Mouse (Mus musculus) adrenal gland, postnatal 36 days (tissue): ENCODE data around the gene Olfr1201. TPM values are rescaled to one million over a fixed set of nuclear protein-coding genes. Genes with fewer than 3 reads are reported as not detected.

ENCODE experiments used
- DNase-seq, 2 experiments: peaks; one replicate each; pipeline ENCODE4 v3.0.0; 2021; ENCODE audit warnings: mixed read lengths in 1 of 2
- long read RNA-seq, 2 experiments: library from polyadenylated mRNA; stranded (forward); transcript quantifications; one replicate each; pipeline ENCODE4 v2.0.0; 2021; ENCODE audit warnings: borderline sequencing depth in 2 of 2
- total RNA-seq, 2 experiments: library from RNA; stranded (reverse); gene quantifications; 2 replicates each; pipeline ENCODE4 v1.2.3; 2021

Gene Olfr1201
- not detected for total RNA-seq
- long read RNA-seq, experiment 1, result 0 reads
- long read RNA-seq, experiment 2, result 0 reads

DNA sequence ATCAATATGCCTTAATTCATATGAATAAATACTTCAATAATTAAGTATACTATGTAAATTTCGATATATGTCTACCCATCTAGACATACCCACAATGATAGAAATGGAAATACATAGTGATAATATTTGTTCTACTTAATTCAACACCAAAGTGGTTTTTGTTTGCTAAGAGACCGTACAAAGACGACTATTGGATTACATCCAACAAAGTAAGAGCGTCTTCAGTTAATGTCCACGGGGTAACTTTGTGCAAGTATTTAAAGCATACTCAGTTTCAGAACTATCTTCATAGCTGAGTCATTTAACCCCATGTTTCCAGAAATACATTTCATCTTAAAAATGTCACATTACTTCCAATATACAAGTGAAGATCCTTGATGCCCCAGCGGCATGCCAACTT, at the start of gene Olfr1201:
Gene Olfr1201, plus strand, starts transcription at position 301 of the 400 bp plus-strand sequence.
- DNase-seq, result no peak

DNA sequence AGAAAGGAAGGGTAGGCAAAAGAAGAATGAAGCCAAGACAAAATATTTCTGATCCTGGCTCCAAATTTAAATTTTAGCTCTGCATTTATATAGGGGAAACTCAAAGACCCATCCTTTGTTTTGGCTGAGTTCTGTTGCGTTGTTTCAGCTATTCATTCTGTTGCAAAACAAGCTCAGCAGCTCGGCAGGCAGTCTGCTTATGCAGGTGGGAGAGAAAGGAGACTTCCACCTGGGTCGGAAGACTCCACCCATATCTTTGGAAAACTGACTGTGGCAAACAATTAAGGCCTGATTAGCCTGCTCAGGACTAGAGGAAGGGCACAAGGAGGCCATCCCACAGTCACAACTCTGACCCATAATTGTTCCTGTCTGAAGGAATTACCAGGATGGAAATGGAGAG, 49.5 kb upstream of the Olfr1201 start:
- no peak for DNase-seq

DNA sequence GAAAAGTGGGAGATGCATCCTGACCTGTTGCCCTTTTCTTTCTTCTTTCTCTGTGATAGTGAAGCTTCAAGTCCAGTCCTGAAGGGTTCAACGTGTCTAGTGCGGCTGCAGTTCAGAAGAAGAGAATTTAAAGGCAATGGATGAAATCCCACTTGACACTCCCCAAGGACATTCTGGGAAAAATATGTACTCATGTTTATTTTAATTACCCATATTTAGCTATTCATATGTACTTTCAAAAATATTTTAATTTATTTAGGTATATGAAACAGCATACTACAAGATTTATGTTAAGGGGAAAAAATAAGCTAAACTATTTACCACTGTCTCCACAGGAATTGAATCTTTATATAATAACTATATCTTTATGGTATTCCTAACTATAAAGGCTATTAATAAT, 41.6 kb upstream of the Olfr1201 start, which contains the start of gene Olfr1198:
Gene Olfr1198, minus strand, starts transcription at position 101 of the 400 bp plus-strand sequence.
- no peak for DNase-seq

DNA sequence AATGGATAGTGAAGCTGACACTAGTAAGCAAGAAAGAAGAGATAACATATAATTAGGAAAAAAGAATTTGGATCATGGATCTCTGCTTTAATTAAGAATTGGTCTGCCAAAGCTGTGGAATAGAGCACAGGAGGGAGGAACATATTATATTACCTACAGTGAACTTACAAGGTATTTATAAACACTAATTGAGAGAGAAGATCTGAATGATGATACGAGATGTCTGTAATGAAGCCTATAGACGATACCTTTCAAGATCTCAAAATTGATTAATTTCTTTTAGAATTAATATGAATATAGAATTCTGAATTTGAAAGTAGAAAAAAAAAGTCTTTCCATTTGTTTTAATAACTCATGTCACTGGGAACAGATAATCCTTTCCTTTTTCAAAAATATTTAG, 32.5 kb upstream of the Olfr1201 start, which contains the start of gene Olfr1199:
Gene Olfr1199, minus strand, starts transcription at position 101 of the 400 bp plus-strand sequence.
- no peak for DNase-seq

DNA sequence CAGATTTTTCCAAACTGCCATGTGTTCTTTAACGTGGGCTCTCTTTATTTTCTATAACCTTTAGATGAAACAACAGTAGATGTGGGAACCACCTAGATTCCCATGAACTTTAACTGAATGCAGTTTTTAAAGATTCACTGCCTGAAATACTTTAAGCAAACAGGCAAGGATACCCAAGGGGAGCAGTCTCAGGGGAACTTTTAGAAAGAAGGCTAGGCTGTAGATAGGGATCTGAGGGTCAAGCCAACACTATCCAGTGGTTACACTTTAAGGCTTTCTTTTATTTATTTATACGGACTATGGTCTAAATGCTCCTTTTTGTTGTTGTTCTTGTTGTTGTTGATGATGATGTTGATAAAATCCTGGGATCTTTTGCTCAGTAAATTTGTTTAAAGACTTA, 22.4 kb upstream of the Olfr1201 start, which contains the start of gene Olfr1200:
Gene Olfr1200, minus strand, starts transcription at position 101 of the 400 bp plus-strand sequence.
- DNase-seq, result no peak

DNA sequence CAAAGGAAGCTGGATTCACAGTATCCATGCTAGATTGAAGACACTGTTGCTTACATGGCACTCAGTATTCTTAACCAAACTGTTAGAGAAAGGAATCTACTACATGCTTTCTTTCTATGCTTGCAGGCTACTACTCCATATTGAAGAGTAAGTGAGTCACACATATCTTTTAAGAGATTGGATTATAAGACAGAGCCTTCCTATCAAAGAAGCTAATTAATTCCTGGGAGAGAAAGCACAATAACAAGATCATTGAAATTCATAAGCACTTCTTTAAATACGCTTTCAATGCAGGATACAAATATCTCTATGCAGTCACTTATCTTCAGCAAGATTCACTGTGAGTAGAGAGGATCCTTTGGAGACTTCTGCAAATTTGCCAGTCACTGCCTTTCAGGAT, 21.4 kb downstream of the Olfr1201 start, which contains the start of gene Olfr1202:
Gene Olfr1202, plus strand, starts transcription at position 301 of the 400 bp plus-strand sequence.
- DNase-seq, result no peak

DNA sequence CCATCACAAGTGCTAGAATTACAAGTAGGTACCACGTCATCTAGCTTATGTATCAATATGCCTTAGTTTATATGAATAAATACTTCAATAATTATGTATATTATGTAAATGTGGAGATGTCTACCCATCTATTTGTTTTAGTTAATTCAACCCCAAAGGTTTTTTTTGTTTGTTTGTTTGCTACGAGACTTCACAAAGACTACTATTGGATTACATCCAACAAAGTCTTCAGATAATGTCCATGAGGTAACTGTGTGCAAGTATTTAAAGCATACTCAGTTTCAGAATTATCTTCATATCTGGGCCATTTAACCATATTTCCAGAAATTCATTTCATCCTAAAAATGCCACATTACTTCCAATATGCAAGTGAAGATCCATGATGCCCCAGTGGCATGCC, 36.6 kb downstream of the Olfr1201 start, which contains the start of gene Olfr1205:
Gene Olfr1205, plus strand, starts transcription at position 301 of the 400 bp plus-strand sequence.
- no peak for DNase-seq

DNA sequence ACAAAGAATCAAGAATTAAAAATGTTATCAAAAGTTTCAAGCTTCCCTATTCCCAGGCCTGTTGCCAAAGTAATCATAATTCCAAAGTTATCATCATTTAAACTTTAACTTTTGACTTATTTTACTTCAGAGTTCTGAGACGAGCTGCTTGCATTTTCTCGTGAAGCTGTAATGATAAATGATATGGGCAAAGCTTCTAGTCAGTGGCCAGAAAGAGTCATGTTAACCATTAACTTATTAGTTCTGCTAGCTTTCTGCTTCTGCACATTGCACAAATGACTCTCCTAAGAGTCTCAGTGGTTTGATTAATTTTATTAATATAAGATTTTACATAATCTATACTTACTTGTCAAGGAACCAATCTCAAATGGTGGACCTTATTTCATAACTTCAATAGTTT, 45.6 kb downstream of the Olfr1201 start:
- DNase-seq, result no peak

Other genes starting within 250 kb of the Olfr1201 start
- not detected for gene Olfr1188, start 236.1 kb upstream of the Olfr1201 start, total RNA-seq
- not detected for gene Olfr1189, start 206.6 kb upstream of the Olfr1201 start, total RNA-seq
- gene Olfr1191-ps1, start 152.5 kb upstream of the Olfr1201 start, total RNA-seq, result under 1 TPM in 1 of 2 experiments, not detected in 1; 0.03 TPM
- not detected for gene Olfr1192-ps1, start 144.5 kb upstream of the Olfr1201 start, total RNA-seq
- not detected for gene Olfr1193, start 117.4 kb upstream of the Olfr1201 start, total RNA-seq
- not detected for gene Olfr1195, start 103.8 kb upstream of the Olfr1201 start, total RNA-seq
- not detected for gene Olfr1196, start 88.4 kb upstream of the Olfr1201 start, total RNA-seq
- gene Olfr1197, start 60.7 kb upstream of the Olfr1201 start, total RNA-seq, result not detected
- not detected for gene Olfr1198, start 41.7 kb upstream of the Olfr1201 start, total RNA-seq
- gene Olfr1199, start 32.6 kb upstream of the Olfr1201 start, total RNA-seq, result not detected
- gene Olfr1200, start 22.5 kb upstream of the Olfr1201 start, total RNA-seq, result not detected
- gene Olfr1202, start 21.5 kb downstream of the Olfr1201 start, total RNA-seq, result not detected
- gene Olfr1205, start 36.7 kb downstream of the Olfr1201 start, total RNA-seq, result not detected
- not detected for gene Olfr1204, start 56.3 kb downstream of the Olfr1201 start, total RNA-seq
- not detected for gene Olfr1206, start 70.2 kb downstream of the Olfr1201 start, total RNA-seq
- gene Olfr1208, start 109.3 kb downstream of the Olfr1201 start, total RNA-seq, result not detected
- not detected for gene Olfr1209, start 122.1 kb downstream of the Olfr1201 start, total RNA-seq
- gene Olfr1211, start 145.1 kb downstream of the Olfr1201 start, total RNA-seq, result not detected
- not detected for gene Olfr1212, start 160.9 kb downstream of the Olfr1201 start, total RNA-seq
- not detected for gene Gm13762, start 187.2 kb downstream of the Olfr1201 start, total RNA-seq
- not detected for gene Olfr1214, start 199.6 kb downstream of the Olfr1201 start, total RNA-seq
- not detected for gene Olfr1215, start 213.9 kb downstream of the Olfr1201 start, total RNA-seq
- gene Olfr1216, start 225.3 kb downstream of the Olfr1201 start, total RNA-seq, result not detected
- not detected for gene Olfr1217, start 239.0 kb downstream of the Olfr1201 start, total RNA-seq